Mouse (Mus musculus): Measurements from ENCODE around the gene Hcrt. TPM values are rescaled to one million over a fixed set of nuclear protein-coding genes. Genes with fewer than 3 reads are reported as not detected.

Hcrt gene
- polyA plus RNA-seq, 1 experiment, result not detected

DNA sequence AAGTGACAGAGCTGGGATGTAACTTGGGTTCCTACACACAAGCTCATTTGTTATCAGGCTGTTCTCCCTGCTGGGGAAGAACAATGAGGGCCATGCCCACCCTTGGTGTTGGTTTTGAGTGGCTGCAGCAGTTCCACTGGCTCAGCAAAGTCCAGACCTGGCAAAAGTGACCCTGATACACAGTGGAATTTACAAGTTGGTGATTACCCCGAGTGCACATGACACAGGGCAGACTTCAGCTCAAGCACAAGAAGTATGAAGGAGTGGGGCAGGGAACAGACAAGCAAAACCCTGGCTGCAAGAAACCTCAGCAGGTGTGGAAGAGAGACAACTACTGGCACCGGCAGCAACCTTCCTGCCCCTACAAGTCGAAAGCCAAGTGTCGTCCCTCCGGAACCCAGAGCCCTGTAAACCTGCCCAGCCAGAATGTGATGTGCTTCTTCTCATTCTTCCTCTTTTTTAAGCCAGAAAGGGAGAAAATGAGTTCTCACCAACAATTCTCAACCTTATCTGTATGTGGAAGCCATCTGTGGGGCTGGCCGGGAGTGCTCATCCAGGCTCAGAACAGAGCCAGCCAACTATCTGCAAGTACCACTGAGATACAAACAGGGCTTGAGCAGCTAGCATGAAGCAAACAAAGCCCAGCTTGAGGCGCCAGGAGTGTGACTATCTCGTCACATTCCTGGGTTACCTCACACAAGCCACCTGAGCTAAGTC is 40.8 kb downstream of the Hcrt start:
- Histone ChIP-seq H3K36me3 (ENCODE audit: control insufficient read depth, insufficient read depth) (peaks cover 38% of the 10 kb centered on the region), H3K79me3 (ENCODE audit: low read depth) (peaks cover 43% of the 10 kb centered on the region), H3K4me3 (ENCODE audit: insufficient read depth, poor library complexity, severe bottlenecking) (no peak overlapping the region), H3K79me2 (ENCODE audit: control insufficient read depth, insufficient read depth) (peaks cover 80% of the 10 kb centered on the region), H3K27me3 (ENCODE audit: control insufficient read depth, insufficient read depth, insufficient read length) (no peaks in the 10 kb centered on the region), H3ac (ENCODE audit: control insufficient read depth, insufficient read length, low read depth) (no peak overlapping the region)
- no peak for TF ChIP-seq USF1 (IDR thresholded peaks at IDR 0.05; ENCODE audit: low read depth)
- TF ChIP-seq MYOG (IDR thresholded peaks at IDR 0.05; ENCODE audit: control insufficient read depth, extremely low read depth, insufficient read length), result no peak
- no peak for TF ChIP-seq FOSL1 (IDR thresholded peaks at IDR 0.05; ENCODE audit: insufficient read depth, low read length, poor library complexity, severe bottlenecking)
- no peak for TF ChIP-seq MYOD1 (IDR thresholded peaks at IDR 0.05; ENCODE audit: control insufficient read depth, insufficient read length, low read depth)
- TF ChIP-seq CTCF (IDR thresholded peaks at IDR 0.05; ENCODE audit: control insufficient read depth, insufficient read depth, insufficient read length), result no peak
- TF ChIP-seq MAX (IDR thresholded peaks at IDR 0.05), result no peak
- TF ChIP-seq CEBPB (IDR thresholded peaks at IDR 0.05; ENCODE audit: low read depth), result no peak

DNA sequence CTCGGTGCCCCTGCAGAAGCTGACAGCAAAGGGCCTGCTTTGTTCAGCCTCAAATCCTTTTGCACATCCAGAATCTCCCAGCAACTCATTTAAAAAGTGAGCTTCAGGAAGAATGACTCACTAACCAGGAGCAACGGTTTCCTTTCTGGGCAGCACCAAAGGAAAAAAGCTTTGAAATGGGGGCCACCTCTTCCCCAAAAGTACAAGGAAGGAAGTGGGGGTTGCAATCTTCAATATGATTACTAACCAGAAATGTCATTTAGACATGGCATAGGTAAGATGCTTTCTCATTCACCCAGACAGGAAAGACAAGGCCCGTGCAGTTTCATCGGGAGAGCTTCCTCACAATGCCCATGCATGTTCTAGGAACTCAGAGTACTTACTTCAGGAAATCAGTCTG is 41.5 kb downstream of the Hcrt start:
- TF ChIP-seq CEBPB (IDR thresholded peaks at IDR 0.05; ENCODE audit: low read depth), result no peak
- TF ChIP-seq CTCF (IDR thresholded peaks at IDR 0.05; ENCODE audit: control insufficient read depth, insufficient read depth, insufficient read length), result no peak
- TF ChIP-seq MYOG (IDR thresholded peaks at IDR 0.05; ENCODE audit: control insufficient read depth, extremely low read depth, insufficient read length), result no peak
- no peak for TF ChIP-seq USF1 (IDR thresholded peaks at IDR 0.05; ENCODE audit: low read depth)
- TF ChIP-seq FOSL1 (IDR thresholded peaks at IDR 0.05; ENCODE audit: insufficient read depth, low read length, poor library complexity, severe bottlenecking), result no peak
- TF ChIP-seq MYOD1 (IDR thresholded peaks at IDR 0.05; ENCODE audit: control insufficient read depth, insufficient read length, low read depth), result no peak
- Histone ChIP-seq H3K4me3 (ENCODE audit: insufficient read depth, poor library complexity, severe bottlenecking) (no peak overlapping the region), H3K79me3 (ENCODE audit: low read depth) (peaks cover 40% of the 10 kb centered on the region), H3K36me3 (ENCODE audit: control insufficient read depth, insufficient read depth) (peaks cover 42% of the 10 kb centered on the region), H3K79me2 (ENCODE audit: control insufficient read depth, insufficient read depth) (peaks cover 73% of the 10 kb centered on the region), H3K27me3 (ENCODE audit: control insufficient read depth, insufficient read depth, insufficient read length) (no peaks in the 10 kb centered on the region), H3ac (ENCODE audit: control insufficient read depth, insufficient read length, low read depth) (peak overlapping the region; percentile 35)

GRCm38 (mm10) chr11:100720345-100720744 is 42.4 kb downstream of the Hcrt start:
- TF ChIP-seq MAX (IDR thresholded peaks at IDR 0.05) (no peak), FOSL1 (IDR thresholded peaks at IDR 0.05; ENCODE audit: insufficient read depth, low read length, poor library complexity, severe bottlenecking) (no peak), CTCF (IDR thresholded peaks at IDR 0.05; ENCODE audit: control insufficient read depth, insufficient read depth, insufficient read length) (no peak), MYOG (IDR thresholded peaks at IDR 0.05; ENCODE audit: control insufficient read depth, extremely low read depth, insufficient read length) (no peak)
- H3K27me3 ChIP-seq (ENCODE audit: control insufficient read depth, insufficient read depth, insufficient read length), result no peaks in the 10 kb centered on the region
- peaks cover 36% of the 10 kb centered on the region for H3K79me3 ChIP-seq (ENCODE audit: low read depth)
- H3K79me2 ChIP-seq (ENCODE audit: control insufficient read depth, insufficient read depth), result peaks cover 64% of the 10 kb centered on the region
- peaks cover 46% of the 10 kb centered on the region for H3K36me3 ChIP-seq (ENCODE audit: control insufficient read depth, insufficient read depth)
- no peak overlapping the region for H3ac ChIP-seq (ENCODE audit: control insufficient read depth, insufficient read length, low read depth)
- H3K4me3 ChIP-seq (ENCODE audit: insufficient read depth, poor library complexity, severe bottlenecking), result no peak overlapping the region

GRCm38 (mm10) chr11:100719893-100720292 is 42.8 kb downstream of the Hcrt start:
- TF ChIP-seq CTCF (IDR thresholded peaks at IDR 0.05; ENCODE audit: control insufficient read depth, insufficient read depth, insufficient read length) (no peak), CEBPB (IDR thresholded peaks at IDR 0.05; ENCODE audit: low read depth) (no peak), FOSL1 (IDR thresholded peaks at IDR 0.05; ENCODE audit: insufficient read depth, low read length, poor library complexity, severe bottlenecking) (no peak), USF1 (IDR thresholded peaks at IDR 0.05; ENCODE audit: low read depth) (no peak), MYOD1 (IDR thresholded peaks at IDR 0.05; ENCODE audit: control insufficient read depth, insufficient read length, low read depth) (no peak), MAX (IDR thresholded peaks at IDR 0.05) (no peak), MYOG (IDR thresholded peaks at IDR 0.05; ENCODE audit: control insufficient read depth, extremely low read depth, insufficient read length) (no peak)
- peaks cover 60% of the 10 kb centered on the region for H3K79me2 ChIP-seq (ENCODE audit: control insufficient read depth, insufficient read depth)
- peaks cover 43% of the 10 kb centered on the region for H3K36me3 ChIP-seq (ENCODE audit: control insufficient read depth, insufficient read depth)
- H3ac ChIP-seq (ENCODE audit: control insufficient read depth, insufficient read length, low read depth), result no peak overlapping the region
- H3K79me3 ChIP-seq (ENCODE audit: low read depth), result peaks cover 32% of the 10 kb centered on the region
- no peaks in the 10 kb centered on the region for H3K27me3 ChIP-seq (ENCODE audit: control insufficient read depth, insufficient read depth, insufficient read length)
- H3K4me3 ChIP-seq (ENCODE audit: insufficient read depth, poor library complexity, severe bottlenecking), result no peak overlapping the region

- Histone ChIP-seq H3K79me2 (ENCODE audit: control insufficient read depth, insufficient read depth) (peaks cover 54% of the 10 kb centered on the region), H3K4me3 (ENCODE audit: insufficient read depth, poor library complexity, severe bottlenecking) (no peak overlapping the region), H3K79me3 (ENCODE audit: low read depth) (peaks cover 28% of the 10 kb centered on the region), H3ac (ENCODE audit: control insufficient read depth, insufficient read length, low read depth) (no peak overlapping the region), H3K36me3 (ENCODE audit: control insufficient read depth, insufficient read depth) (peaks cover 45% of the 10 kb centered on the region), H3K27me3 (ENCODE audit: control insufficient read depth, insufficient read depth, insufficient read length) (no peaks in the 10 kb centered on the region)
- no peak for TF ChIP-seq MYOD1 (IDR thresholded peaks at IDR 0.05; ENCODE audit: control insufficient read depth, insufficient read length, low read depth)
- TF ChIP-seq FOSL1 (IDR thresholded peaks at IDR 0.05; ENCODE audit: insufficient read depth, low read length, poor library complexity, severe bottlenecking), result no peak
- TF ChIP-seq CEBPB (IDR thresholded peaks at IDR 0.05; ENCODE audit: low read depth), result no peak
- TF ChIP-seq MYOG (IDR thresholded peaks at IDR 0.05; ENCODE audit: control insufficient read depth, extremely low read depth, insufficient read length), result no peak
- TF ChIP-seq CTCF (IDR thresholded peaks at IDR 0.05; ENCODE audit: control insufficient read depth, insufficient read depth, insufficient read length), result no peak
- TF ChIP-seq USF1 (IDR thresholded peaks at IDR 0.05; ENCODE audit: low read depth), result no peak
- no peak for TF ChIP-seq MAX (IDR thresholded peaks at IDR 0.05)
Observed at GRCm38 (mm10) chr11:100719312-100719711, 43.4 kb downstream of the Hcrt start.

Measured in C2C12 (cell line).